Mouse (Mus musculus): ENCODE measurements around the gene Cbl. TPM values are rescaled to one million over a fixed set of nuclear protein-coding genes. Genes with fewer than 3 reads are reported as not detected.

Cbl gene
- polyA plus RNA-seq, 1 experiment from 2014 or later = 13.0 TPM

DNA sequence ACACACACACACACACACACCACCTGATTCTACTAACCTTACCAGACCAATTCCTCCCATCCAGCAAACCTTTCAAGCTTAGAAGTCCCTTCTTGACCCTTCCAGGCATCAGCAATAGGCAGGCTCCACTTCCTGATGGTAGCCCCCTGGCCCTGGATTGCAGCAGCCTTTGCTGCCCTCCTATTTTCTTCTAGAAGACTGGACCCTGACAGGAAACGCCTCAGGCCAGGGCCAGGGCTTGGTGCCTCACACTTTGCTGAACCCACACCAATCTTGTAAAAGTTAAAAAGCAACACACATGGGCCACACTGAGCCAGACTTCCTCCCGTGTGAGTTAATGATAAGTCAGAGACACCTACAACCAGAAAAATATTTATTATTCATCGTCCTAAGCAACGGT is 3.3 kb upstream of the Cbl start:
- H3K4me3 ChIP-seq (ENCODE audit: low read length) = no peak overlapping the region
- WGBS = 61% methylated on average over 4 of the region's 4 CpGs
- no peaks in the 10 kb centered on the region for H3K9me3 ChIP-seq (replicated peaks; ENCODE audit: control insufficient read depth, low read length)
- ATAC-seq (replicated peaks; ENCODE audit: extremely low read depth, insufficient read depth, low FRiP score) = no peak
- no peaks in the 10 kb centered on the region for H3K27me3 ChIP-seq (ENCODE audit: control insufficient read depth, insufficient read depth, low read length)
- no peak overlapping the region for H3K4me2 ChIP-seq (ENCODE audit: low read depth, low read length)
- H3K36me3 ChIP-seq (ENCODE audit: control insufficient read depth, insufficient read depth) = no peaks in the 10 kb centered on the region
- peaks cover 12% of the 10 kb centered on the region for H3K4me1 ChIP-seq (ENCODE audit: control insufficient read depth, insufficient read depth, low read length)
- 0 out of 2 replicates have a peak overlapping the region, but pooled peaks have one; percentile 21 for H3K9ac ChIP-seq (ENCODE audit: low read length)
- H3K27ac ChIP-seq (ENCODE audit: low read length) = peak overlapping the region; percentile 73; the same call in 1 of the 2 replicates

DNA sequence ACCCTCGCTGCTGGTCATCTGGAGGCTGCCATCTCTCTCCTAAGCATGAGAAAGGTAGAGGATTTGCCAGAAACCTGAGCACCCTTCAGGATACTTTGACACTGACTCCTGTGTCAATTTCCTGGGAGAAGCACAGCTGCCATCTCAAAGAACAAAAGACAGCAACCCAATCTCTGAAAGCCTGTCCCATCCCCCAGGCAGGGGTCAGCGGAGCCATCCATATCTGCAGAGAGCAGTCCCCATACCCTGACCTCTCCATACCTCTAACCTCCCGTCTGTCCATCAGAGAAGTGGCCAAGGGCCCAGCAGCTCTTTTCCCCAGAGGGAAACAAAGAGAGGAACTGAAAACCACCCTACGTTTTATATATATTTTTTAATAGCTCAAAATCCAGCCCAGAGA is 2.8 kb upstream of the Cbl start:
- no peaks in the 10 kb centered on the region for H3K27me3 ChIP-seq (ENCODE audit: control insufficient read depth, insufficient read depth, low read length)
- WGBS = 71% methylated on average over 4 of the region's 4 CpGs
- H3K27ac ChIP-seq (ENCODE audit: low read length) = peak overlapping the region; percentile 7; the same call in 1 of the 2 replicates
- ATAC-seq (replicated peaks; ENCODE audit: extremely low read depth, insufficient read depth, low FRiP score) = no peak
- no peaks in the 10 kb centered on the region for H3K36me3 ChIP-seq (ENCODE audit: control insufficient read depth, insufficient read depth)
- H3K9ac ChIP-seq (ENCODE audit: low read length) = no peak overlapping the region
- no peak overlapping the region for H3K4me3 ChIP-seq (ENCODE audit: low read length)
- no peaks in the 10 kb centered on the region for H3K9me3 ChIP-seq (replicated peaks; ENCODE audit: control insufficient read depth, low read length)
- peaks cover 16% of the 10 kb centered on the region for H3K4me1 ChIP-seq (ENCODE audit: control insufficient read depth, insufficient read depth, low read length)
- no peak overlapping the region; the same call in 1 of the 2 replicates for H3K4me2 ChIP-seq (ENCODE audit: low read depth, low read length)

GRCm38 (mm10) chr9:44234479-44235427 is 904 bp upstream of the Cbl start:
- WGBS = 22% methylated on average over 19 of the region's 19 CpGs
- ATAC-seq (replicated peaks; ENCODE audit: extremely low read depth, insufficient read depth, low FRiP score) = no peak

DNA sequence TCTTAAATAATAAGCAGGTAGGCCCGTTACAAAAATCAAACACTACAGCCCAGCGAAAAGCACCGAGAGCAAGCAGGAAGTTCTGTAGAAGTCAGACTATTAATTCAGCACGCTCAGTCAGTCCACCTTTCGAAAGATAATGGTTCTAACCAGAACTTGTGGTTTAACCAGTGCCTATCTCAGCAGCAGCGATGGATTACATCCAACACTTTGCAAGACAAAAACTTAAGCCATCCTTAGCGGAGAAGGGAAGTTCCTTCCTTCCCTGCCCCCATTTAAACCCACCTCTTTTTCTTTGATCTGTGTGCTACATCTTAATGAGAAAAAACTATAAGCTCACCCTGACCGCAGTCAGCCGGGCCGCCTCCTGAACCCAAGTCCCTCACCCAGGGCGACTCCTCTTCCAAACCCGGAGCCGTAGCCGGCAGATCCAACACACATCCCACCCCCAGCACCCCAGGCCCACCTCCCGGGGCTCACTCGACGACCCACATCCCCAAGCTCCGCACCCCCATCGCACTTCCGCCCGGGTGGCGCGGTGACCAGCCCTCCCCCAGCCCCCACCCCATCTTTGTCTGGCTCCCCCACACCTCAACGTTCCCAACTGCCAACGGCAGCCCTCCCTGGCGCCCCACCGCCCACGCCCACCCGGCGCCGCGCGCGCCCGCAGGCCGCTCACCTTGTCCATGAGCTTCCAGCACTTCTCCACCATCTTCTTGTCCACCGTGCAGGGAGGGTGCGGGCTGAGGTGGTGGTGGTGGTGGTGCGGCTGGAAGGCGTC is 638 bp downstream of the Cbl start:
- Histone ChIP-seq H3K9ac (ENCODE audit: low read length) (peak overlapping the region; percentile 97), H3K27me3 (ENCODE audit: control insufficient read depth, insufficient read depth, low read length) (no peaks in the 10 kb centered on the region), H3K4me3 (ENCODE audit: low read length) (peak overlapping the region; percentile 97), H3K36me3 (ENCODE audit: control insufficient read depth, insufficient read depth) (no peaks in the 10 kb centered on the region), H3K4me2 (ENCODE audit: low read depth, low read length) (peak overlapping the region; percentile 69), H3K4me1 (ENCODE audit: control insufficient read depth, insufficient read depth, low read length) (peaks cover 36% of the 10 kb centered on the region), H3K27ac (ENCODE audit: low read length) (peak overlapping the region; percentile 96), H3K9me3 (replicated peaks; ENCODE audit: control insufficient read depth, low read length) (no peaks in the 10 kb centered on the region)
- 1% methylated on average over 40 of the region's 40 CpGs for WGBS
- ATAC-seq (replicated peaks; ENCODE audit: extremely low read depth, insufficient read depth, low FRiP score) = peak; percentile 52

More at GRCm38 (mm10) chr9:44234479-44235427, 904 bp upstream of the Cbl start:
- Histone ChIP-seq H3K4me2 (ENCODE audit: low read depth, low read length) (peak overlapping the region; percentile 73), H3K9me3 (replicated peaks; ENCODE audit: control insufficient read depth, low read length) (no peaks in the 10 kb centered on the region), H3K4me3 (ENCODE audit: low read length) (peak overlapping the region; percentile 52), H3K27ac (ENCODE audit: low read length) (peak overlapping the region; percentile 85), H3K4me1 (ENCODE audit: control insufficient read depth, insufficient read depth, low read length) (peaks cover 27% of the 10 kb centered on the region), H3K9ac (ENCODE audit: low read length) (peak overlapping the region; percentile 65), H3K36me3 (ENCODE audit: control insufficient read depth, insufficient read depth) (no peaks in the 10 kb centered on the region), H3K27me3 (ENCODE audit: control insufficient read depth, insufficient read depth, low read length) (no peaks in the 10 kb centered on the region)

GRCm38 (mm10) chr9:44231609-44232008 is 2.2 kb downstream of the Cbl start:
- no peak for ATAC-seq (replicated peaks; ENCODE audit: extremely low read depth, insufficient read depth, low FRiP score)
- no peaks in the 10 kb centered on the region for H3K9me3 ChIP-seq (replicated peaks; ENCODE audit: control insufficient read depth, low read length)
- H3K4me3 ChIP-seq (ENCODE audit: low read length) = peak overlapping the region; percentile 97
- H3K27ac ChIP-seq (ENCODE audit: low read length) = no peak overlapping the region
- H3K27me3 ChIP-seq (ENCODE audit: control insufficient read depth, insufficient read depth, low read length) = no peaks in the 10 kb centered on the region
- H3K4me2 ChIP-seq (ENCODE audit: low read depth, low read length) = peak overlapping the region; percentile 69
- peaks cover 2% of the 10 kb centered on the region; the same call in 1 of the 2 replicates for H3K36me3 ChIP-seq (ENCODE audit: control insufficient read depth, insufficient read depth)
- H3K4me1 ChIP-seq (ENCODE audit: control insufficient read depth, insufficient read depth, low read length) = peaks cover 36% of the 10 kb centered on the region
- H3K9ac ChIP-seq (ENCODE audit: low read length) = peak overlapping the region; percentile 16; the same call in 1 of the 2 replicates

GRCm38 (mm10) chr9:44225993-44226392 is 7.9 kb downstream of the Cbl start:
- H3K4me3 ChIP-seq (ENCODE audit: low read length) = no peak overlapping the region
- no peak overlapping the region for H3K4me2 ChIP-seq (ENCODE audit: low read depth, low read length)
- peaks cover 27% of the 10 kb centered on the region for H3K4me1 ChIP-seq (ENCODE audit: control insufficient read depth, insufficient read depth, low read length)
- H3K36me3 ChIP-seq (ENCODE audit: control insufficient read depth, insufficient read depth) = peaks cover 2% of the 10 kb centered on the region; the same call in 1 of the 2 replicates
- H3K27me3 ChIP-seq (ENCODE audit: control insufficient read depth, insufficient read depth, low read length) = no peaks in the 10 kb centered on the region
- no peak; the same call in 1 of the 2 replicates for ATAC-seq (replicated peaks; ENCODE audit: extremely low read depth, insufficient read depth, low FRiP score)
- H3K9ac ChIP-seq (ENCODE audit: low read length) = no peak overlapping the region
- H3K27ac ChIP-seq (ENCODE audit: low read length) = peak overlapping the region; percentile 27; the same call in 1 of the 2 replicates
- WGBS = 37% methylated on average over 6 of the region's 6 CpGs
- H3K9me3 ChIP-seq (replicated peaks; ENCODE audit: control insufficient read depth, low read length) = no peaks in the 10 kb centered on the region

DNA sequence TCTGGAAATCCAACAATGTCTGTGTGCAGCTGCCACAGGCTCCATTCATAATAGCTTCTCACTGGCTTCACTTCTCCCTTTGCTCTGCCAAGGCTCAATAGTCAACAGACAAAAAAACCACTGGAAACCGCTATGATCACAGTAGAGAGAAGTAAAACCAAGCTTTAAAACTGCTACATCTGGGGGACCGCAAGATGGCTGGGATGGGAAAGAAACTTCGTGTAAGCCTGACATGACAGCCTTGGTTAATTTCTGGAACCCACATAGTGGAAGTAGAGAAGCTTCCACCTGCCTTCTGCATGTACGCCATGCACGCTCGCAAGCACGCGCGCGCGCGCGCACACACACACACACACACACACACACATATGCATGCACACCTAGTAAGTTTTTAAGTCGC is 20.3 kb downstream of the Cbl start:
- WGBS = 93% methylated on average over 14 of the region's 14 CpGs
- peaks cover 4% of the 10 kb centered on the region for H3K9me3 ChIP-seq (replicated peaks; ENCODE audit: control insufficient read depth, low read length)
- no peak overlapping the region for H3K4me3 ChIP-seq (ENCODE audit: low read length)
- H3K4me1 ChIP-seq (ENCODE audit: control insufficient read depth, insufficient read depth, low read length) = no peaks in the 10 kb centered on the region
- no peak overlapping the region for H3K9ac ChIP-seq (ENCODE audit: low read length)
- H3K36me3 ChIP-seq (ENCODE audit: control insufficient read depth, insufficient read depth) = peaks cover 7% of the 10 kb centered on the region; the same call in 1 of the 2 replicates
- no peak for ATAC-seq (replicated peaks; ENCODE audit: extremely low read depth, insufficient read depth, low FRiP score)
- no peaks in the 10 kb centered on the region for H3K27me3 ChIP-seq (ENCODE audit: control insufficient read depth, insufficient read depth, low read length)
- no peak overlapping the region for H3K27ac ChIP-seq (ENCODE audit: low read length)
- no peak overlapping the region for H3K4me2 ChIP-seq (ENCODE audit: low read depth, low read length)

- H3K27me3 ChIP-seq (ENCODE audit: control insufficient read depth, insufficient read depth, low read length) = no peaks in the 10 kb centered on the region
- H3K36me3 ChIP-seq (ENCODE audit: control insufficient read depth, insufficient read depth) = peaks cover 7% of the 10 kb centered on the region; the same call in 1 of the 2 replicates
- no peak for ATAC-seq (replicated peaks; ENCODE audit: extremely low read depth, insufficient read depth, low FRiP score)
- H3K4me2 ChIP-seq (ENCODE audit: low read depth, low read length) = no peak overlapping the region
- H3K9ac ChIP-seq (ENCODE audit: low read length) = no peak overlapping the region
- no peak overlapping the region for H3K27ac ChIP-seq (ENCODE audit: low read length)
- H3K9me3 ChIP-seq (replicated peaks; ENCODE audit: control insufficient read depth, low read length) = peaks cover 4% of the 10 kb centered on the region
- WGBS = 91% methylated on average over 4 of the region's 4 CpGs
- no peak overlapping the region for H3K4me3 ChIP-seq (ENCODE audit: low read length)
- H3K4me1 ChIP-seq (ENCODE audit: control insufficient read depth, insufficient read depth, low read length) = no peaks in the 10 kb centered on the region
These were observed 21.4 kb downstream of the Cbl start for GRCm38 (mm10) chr9:44212406-44212805.
